Mouse (Mus musculus) cerebellum, adult 2 months (tissue): ENCODE results near the gene Slc16a11.

Experiments used
- CTCF ChIP-seq: fragments of 200-500 bp; IDR thresholded peaks from 2 replicates; pipeline ENCODE4 v1.5.1; 2011; ENCODE audit warnings: low read depth, mild to moderate bottlenecking, control low read depth, low read length, moderate library complexity, borderline replicate concordance; ENCODE audit not compliant: insufficient read depth
- POLR2A ChIP-seq: fragments of 200-500 bp; IDR thresholded peaks from 2 replicates; pipeline ENCODE4 v1.6.1; 2011; ENCODE audit warnings: low read length, control low read depth, borderline replicate concordance; ENCODE audit not compliant: insufficient read depth

DNA sequence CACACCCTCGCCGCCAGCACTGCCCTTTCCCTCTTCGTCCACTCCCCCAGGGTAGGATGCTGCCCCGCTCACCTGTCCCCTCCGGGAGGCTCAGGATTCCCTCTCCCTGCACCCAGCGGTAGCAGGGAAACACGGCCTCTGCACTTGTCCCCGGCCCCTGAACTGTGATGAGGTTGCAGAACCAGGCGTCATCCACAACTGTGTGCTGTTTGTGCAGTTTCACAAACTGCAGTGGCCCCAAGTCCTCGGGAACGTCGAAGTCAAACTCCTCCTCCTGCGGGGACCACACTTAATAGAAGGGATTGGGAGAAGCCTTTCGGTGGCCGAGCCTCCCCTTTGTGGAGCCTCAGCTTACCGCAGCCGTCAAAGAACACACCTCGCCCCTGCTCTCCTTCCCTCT lies 41.8 kb downstream of the Slc16a11 start:
- TF ChIP-seq CTCF = no peak
- TF ChIP-seq POLR2A = no peak
